Mouse (Mus musculus): Measurements from ENCODE around the gene Diras1.
"Not testable (repeated sequence)": the region's sequence is repeated elsewhere in the genome, so short reads cannot be mapped to it uniquely, and the experiment has no call there.

Diras1 gene

GRCm38 (mm10) chr10:81025639-81026275 is at the start of gene Diras1:
Gene Diras1, minus strand, starts transcription at chr10:81025662.
- DNase-seq (ENCODE audit: low read depth), result no peak

DNA sequence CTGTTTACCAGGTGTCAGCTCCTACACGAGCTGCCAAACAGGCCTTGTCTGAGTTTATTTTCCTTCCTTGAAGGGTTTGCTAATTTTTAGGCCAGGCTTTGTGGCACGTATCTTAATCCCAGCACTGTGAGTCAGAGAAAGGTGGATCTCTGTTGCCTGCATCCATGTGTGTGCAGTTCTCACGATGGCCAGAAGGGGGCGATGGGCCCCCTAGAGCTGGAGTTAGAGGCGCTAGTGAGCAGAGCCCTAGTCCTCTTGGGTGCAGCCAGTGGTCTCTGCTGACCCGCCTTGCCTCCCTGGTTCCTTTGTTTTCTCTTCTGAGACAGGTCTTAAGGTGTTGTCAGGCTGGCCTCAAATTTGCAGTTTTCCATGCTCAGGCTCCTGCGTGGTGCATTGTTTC is 48.0 kb upstream of the Diras1 start:
- DNase-seq (ENCODE audit: low read depth), result peak; percentile 57

GRCm38 (mm10) chr10:81072290-81072689 is 46.8 kb upstream of the Diras1 start:
- no peak for DNase-seq (ENCODE audit: low read depth)

GRCm38 (mm10) chr10:81069836-81070235 is 44.4 kb upstream of the Diras1 start, which contains the start of gene Thop1:
Gene Thop1, plus strand, starts transcription at chr10:81070035.
- DNase-seq (ENCODE audit: low read depth), result peak; percentile 100

GRCm38 (mm10) chr10:81068706-81069105 is 43.2 kb upstream of the Diras1 start:
- DNase-seq (ENCODE audit: low read depth), result no peak

DNA sequence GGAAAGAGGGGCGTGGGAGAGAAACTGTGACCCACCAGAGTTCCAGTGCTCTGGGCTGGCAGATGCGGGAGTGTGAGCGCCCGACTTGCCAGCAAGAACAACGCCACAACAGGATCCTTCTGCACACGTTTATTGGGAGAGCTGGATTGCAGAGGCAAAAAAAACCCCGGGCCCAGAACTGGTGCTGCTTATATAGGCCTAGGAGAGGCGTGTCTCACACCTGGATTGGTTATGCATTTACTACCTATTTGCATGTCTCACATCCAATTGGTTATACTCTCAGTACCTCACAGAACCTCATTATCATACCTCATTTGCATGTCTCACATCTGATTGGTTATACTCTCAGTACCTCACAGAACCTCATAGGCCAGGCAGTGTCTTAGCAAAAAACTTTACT is 39.1 kb upstream of the Diras1 start:
- not testable (repeated sequence) for DNase-seq (ENCODE audit: low read depth)

- no peak for DNase-seq (ENCODE audit: low read depth)
Observed at GRCm38 (mm10) chr10:81062710-81063109, 37.2 kb upstream of the Diras1 start.

DNA sequence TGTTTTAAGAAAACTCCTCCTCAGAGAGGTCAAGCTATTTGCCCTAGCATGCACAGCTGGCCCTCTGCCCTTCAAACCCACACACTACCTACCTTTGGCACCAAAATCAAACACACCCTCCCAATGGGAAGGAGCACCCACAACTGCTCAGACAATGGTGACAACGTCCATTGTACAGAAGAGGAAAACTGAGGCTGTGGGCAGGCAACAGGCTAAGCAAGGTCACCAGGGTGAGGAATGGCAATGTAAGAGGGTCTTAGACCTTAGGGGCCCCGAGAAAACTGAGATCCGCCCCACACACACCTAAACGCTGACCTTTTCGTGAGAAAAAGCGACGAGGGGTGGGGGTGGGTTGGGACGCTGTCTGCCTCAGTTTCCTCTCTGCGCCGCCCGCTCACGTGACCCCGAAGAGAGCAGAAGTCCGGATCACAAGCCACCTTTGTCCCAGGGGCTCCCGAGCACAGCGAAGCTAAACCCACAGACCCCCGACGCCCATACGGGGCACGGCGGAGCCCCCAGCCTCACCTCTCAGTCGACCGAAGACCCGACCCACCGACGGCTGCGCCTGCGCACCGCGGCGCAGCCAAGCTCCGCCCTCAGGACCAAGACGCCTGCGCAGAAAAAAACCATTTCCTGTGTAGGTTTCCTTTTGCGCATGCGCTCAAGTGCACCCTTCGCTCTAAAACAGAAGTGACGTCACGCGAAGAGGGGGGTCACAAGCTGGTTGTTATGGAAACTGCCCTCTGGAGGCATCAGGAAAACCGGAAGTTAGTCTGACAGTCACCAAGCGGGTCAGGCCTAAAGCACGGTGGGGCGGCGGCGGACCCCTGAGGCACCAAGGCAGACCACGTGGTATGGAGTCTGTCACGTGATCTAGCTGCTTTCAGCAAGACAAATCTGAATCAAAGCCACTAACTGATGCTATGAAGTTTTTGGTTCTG is 34.4 kb upstream of the Diras1 start, which contains the start of gene Sgta:
Gene Sgta (minus strand): TSS at position 579 of the 941 bp plus-strand sequence.
- DNase-seq (ENCODE audit: low read depth), result peak; percentile 99

- no peak for DNase-seq (ENCODE audit: low read depth)
Observed at GRCm38 (mm10) chr10:81058896-81059295, 33.4 kb upstream of the Diras1 start.

- no peak for DNase-seq (ENCODE audit: low read depth)
Observed at GRCm38 (mm10) chr10:81057406-81058130, 32.1 kb upstream of the Diras1 start.

GRCm38 (mm10) chr10:81055802-81056340 is 30.4 kb upstream of the Diras1 start:
- not testable (repeated sequence) for DNase-seq (ENCODE audit: low read depth)

GRCm38 (mm10) chr10:81055169-81055568 is 29.7 kb upstream of the Diras1 start:
- DNase-seq (ENCODE audit: low read depth), result no peak

DNA sequence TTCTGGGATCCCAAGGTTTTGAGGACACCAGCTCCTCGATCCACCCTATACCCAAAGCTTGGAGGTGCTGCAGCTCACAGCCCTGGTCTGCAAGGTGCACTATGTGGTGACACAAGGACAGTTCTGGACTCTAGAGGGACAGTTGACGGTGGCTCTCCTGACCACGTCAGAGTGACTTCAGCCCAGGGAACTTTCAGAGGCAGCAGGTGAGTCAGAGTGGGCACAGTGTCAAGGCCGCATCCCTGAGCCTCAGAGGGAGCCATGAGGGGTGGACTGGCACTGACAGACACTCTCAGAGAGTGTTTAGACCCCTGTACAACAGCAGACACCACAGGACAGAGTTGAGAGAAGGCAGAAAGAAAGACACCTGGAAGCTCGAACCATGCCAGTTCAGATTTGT is 27.1 kb upstream of the Diras1 start:
- DNase-seq (ENCODE audit: low read depth), result no peak

DNA sequence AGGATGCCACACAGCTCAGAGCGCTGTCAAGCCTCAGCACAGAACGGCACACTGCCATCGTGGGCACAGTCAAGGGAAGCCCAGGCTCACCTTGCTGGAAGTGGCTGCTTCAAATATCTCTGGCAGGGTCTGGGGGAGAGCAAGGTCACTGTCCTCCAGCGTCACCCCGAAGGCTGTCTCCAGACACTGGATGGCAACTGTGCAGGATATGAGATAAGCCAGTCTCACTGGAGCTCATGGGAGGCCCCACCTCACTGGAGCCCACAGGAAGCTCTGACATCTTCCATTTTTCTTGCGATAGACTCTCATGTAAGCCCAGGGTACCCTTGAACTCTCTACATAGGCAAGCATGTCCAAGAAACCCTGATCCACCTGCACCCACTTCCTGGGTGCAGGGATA is 25.7 kb upstream of the Diras1 start:
- no peak for DNase-seq (ENCODE audit: low read depth)

GRCm38 (mm10) chr10:81050645-81051044 is 25.2 kb upstream of the Diras1 start:
- peak; percentile 54 for DNase-seq (ENCODE audit: low read depth)

- DNase-seq (ENCODE audit: low read depth), result not testable (repeated sequence)
Observed at GRCm38 (mm10) chr10:81045246-81045645, 19.8 kb upstream of the Diras1 start.

DNA sequence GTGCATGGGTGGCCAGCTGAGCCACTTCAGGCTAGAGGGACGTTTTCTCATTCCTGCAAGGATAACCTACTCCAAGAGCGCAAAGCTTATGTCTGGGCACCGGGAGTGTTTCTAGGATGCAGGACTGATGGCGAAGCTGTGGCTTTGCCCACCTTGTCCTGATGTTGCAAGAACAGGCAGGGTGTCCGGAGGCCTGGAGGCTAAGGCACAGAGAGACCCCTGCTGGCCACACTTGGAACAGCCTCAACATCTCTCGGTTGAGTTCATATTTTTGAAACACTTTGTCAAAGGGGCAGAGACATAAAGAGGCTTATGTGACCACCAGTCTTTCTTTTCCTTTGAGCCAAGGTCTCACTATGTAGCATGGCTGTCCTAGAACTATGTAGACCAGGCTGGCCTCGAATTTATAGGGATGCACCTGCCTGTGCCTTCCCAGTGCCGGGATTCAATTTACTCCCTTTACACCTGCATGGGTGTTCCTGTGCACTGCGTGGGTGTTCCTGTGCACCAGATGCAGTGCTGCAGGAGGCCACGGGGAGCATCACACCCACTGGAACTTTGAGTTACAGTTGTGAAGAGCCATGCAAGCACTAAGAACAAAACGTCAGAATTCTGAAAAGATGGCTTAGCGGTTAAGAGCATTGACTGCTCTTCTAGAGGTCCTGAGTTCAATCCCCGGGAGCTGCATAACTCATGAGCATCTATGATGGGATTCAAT is 16.2 kb upstream of the Diras1 start:
- DNase-seq (ENCODE audit: low read depth), result peak; percentile 84

- DNase-seq (ENCODE audit: low read depth), result peak; percentile 99
Observed at GRCm38 (mm10) chr10:81036988-81037580, 11.6 kb upstream of the Diras1 start, which contains the start of gene Slc39a3. Gene Slc39a3, minus strand, starts transcription at chr10:81037426.

DNA sequence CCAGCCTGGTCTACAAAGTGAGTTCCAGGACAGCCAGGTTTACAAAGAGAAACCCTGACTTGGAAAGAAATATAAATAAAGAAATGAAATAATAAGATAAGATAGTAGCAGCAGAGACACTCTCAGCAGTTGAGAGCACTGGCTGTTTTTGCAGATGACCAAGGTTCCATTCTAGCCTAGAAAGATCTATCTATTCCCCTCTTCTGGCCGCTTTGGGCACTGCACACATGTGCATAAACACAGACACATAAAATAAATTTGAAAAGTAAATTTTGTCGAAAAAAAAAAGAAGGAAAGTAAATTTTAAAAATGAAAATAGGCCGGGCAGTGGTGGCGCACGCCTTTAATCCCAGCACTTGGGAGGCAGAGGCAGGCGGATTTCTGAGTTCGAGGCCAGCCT is 10.8 kb upstream of the Diras1 start:
- peak; percentile 71 for DNase-seq (ENCODE audit: low read depth)

DNA sequence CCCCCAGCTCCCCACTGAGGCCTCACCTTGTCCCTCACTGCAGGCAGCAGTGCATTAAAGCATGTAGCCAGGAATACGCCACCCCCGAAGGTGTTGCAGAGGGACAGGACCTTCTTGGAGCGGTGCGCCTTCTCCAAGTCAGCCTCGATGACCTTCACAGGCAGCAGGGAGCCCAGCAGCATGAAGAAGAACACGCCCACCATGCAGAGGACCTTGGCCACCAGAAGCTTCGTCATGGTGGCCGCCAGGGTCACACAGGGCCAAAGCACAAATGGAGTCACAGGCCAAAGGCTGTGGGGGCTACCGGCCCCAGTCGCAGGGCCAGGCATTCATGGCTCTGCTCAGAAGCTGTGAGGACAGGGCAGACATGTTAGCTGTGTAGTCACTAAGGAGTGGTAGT is 8.1 kb upstream of the Diras1 start:
- no peak for DNase-seq (ENCODE audit: low read depth)

DNA sequence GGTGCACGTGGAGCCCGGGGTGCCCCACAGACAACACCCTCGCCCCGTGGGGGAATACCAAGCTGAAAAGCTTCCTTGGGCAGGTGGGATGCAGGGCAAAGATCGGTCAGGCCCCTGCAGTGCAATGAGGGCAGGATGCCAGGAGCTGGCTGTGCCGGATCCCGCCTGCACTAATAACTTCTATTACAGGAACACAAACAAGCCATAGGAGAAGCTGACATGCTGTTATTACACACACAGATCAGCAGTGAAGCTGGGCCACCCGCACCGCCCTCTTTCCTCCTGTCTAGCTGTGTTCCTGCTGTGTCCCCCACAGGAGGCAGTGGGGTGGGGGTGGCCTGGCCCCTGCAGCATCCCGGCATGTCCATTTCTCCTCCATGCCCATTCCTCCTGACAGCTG is 3.6 kb upstream of the Diras1 start:
- DNase-seq (ENCODE audit: low read depth), result no peak

All from induced T-regulatory cell, adult 2 months (primary cell).